Mouse (Mus musculus) G1E (cell line): ENCODE results near the gene Mllt10.

ENCODE experiments used
- CTCF ChIP-seq: IDR thresholded peaks from 2 replicates; pipeline ENCODE4 v1.5.1; 2012; ENCODE audit warnings: low read depth, low read length, inconsistent platforms, mixed read lengths
- POLR2AphosphoS5 ChIP-seq: IDR thresholded peaks from 2 replicates; pipeline ENCODE4 v1.6.1; 2012; ENCODE audit warnings: low read depth, low read length, inconsistent platforms; ENCODE audit not compliant: insufficient replicate concordance
- TAL1 ChIP-seq: conservative IDR thresholded peaks from 2 replicates; pipeline ENCODE4 v1.6.1; 2012; ENCODE audit warnings: low read depth, low read length, inconsistent platforms, mixed read lengths

DNA sequence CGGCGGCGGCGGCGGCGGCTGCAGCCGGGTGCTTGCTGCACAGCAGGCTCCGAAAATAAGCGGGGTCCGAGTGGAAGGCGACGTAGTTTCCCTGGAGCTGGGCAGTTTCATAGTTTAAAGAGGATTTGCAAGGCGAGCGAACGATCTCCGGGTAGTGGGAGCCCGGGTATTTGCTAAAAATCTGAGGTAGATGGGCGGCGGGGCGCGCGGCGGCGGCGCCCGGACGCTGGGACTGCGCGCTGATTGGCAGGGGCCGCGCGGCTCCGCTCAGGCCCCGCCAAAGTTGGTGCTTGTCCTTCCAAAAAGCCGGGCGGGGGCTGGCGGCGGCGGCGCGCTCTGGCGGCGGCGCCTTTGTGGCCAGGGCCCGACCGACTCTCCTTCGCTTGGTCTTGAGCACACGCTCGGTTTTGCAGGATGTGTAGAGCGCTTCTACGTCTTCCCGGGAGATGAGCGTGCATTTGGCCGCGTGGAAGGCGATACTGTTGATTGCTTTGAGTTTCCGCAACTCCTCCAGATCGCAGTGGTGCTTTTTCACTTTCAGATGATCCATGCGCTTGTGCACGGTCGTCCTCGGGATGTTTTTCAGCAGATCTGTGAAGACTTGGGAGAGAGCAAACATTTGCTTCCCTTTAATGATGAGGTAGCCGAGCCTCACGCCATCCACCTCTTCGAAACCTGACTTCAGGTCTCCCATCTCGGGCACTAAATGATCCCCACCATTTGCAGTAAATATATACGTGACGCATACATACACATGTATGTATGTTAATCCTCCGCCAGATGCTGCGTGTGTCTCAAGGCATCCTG, 7.2 kb upstream of the Mllt10 start:
- no peak for TF ChIP-seq CTCF
- TF ChIP-seq POLR2AphosphoS5 = no peak
- TF ChIP-seq TAL1 = no peak
